Mouse (Mus musculus) lung, embryonic 16.5 days (tissue): ENCODE results near the gene Psme2. TPM values are rescaled to one million over a fixed set of nuclear protein-coding genes. Genes with fewer than 3 reads are reported as not detected.

ENCODE experiments used
- ATAC-seq: fragments of 200-750 bp; cut with Nextera tagmentation; 2 replicates; pipeline ENCODE4 v1.8.0; 2017; ENCODE audit warnings: low read depth, mild to moderate bottlenecking, moderate library complexity
- H3K27ac ChIP-seq: fragments of 300-500 bp; sonication (generic); 2 replicates; pipeline ENCODE4 v1.5.1; 2014; ENCODE audit warnings: mild to moderate bottlenecking, control low read depth, low read length
- H3K27me3 ChIP-seq: fragments of 300-500 bp; sonication (generic); 2 replicates; pipeline ENCODE4 v1.6.1; 2014; ENCODE audit warnings: low read depth, low read length, mixed read lengths; ENCODE audit not compliant: control insufficient read depth, insufficient read depth
- H3K36me3 ChIP-seq: fragments of 300-500 bp; sonication (generic); 2 replicates; pipeline ENCODE4 v1.6.1; 2014; ENCODE audit warnings: low read length; ENCODE audit not compliant: control insufficient read depth, insufficient read depth
- H3K4me1 ChIP-seq: fragments of 300-500 bp; sonication (generic); replicated peaks from 2 replicates; pipeline ENCODE4 v1.6.1; 2014; ENCODE audit warnings: low read length, mixed read lengths; ENCODE audit not compliant: control insufficient read depth, insufficient read depth
- H3K4me2 ChIP-seq: fragments of 300-500 bp; sonication (generic); 2 replicates; pipeline ENCODE4 v1.6.1; 2014; ENCODE audit warnings: low read depth, low read length, control low read depth
- H3K4me3 ChIP-seq: fragments of 300-500 bp; sonication (generic); 2 replicates; pipeline ENCODE4 v1.5.1; 2014; ENCODE audit warnings: mild to moderate bottlenecking, low read length, control low read depth
- H3K9ac ChIP-seq: fragments of 300-500 bp; sonication (generic); 2 replicates; pipeline ENCODE4 v1.6.1; 2014; ENCODE audit warnings: low read length, control low read depth
- H3K9me3 ChIP-seq: fragments of 300-500 bp; sonication (generic); 2 replicates; pipeline ENCODE4 v1.6.1; 2016; ENCODE audit warnings: low read length; ENCODE audit not compliant: control insufficient read depth
- WGBS: fragments of 180-500 bp; shearing (Covaris S2); extraction: QIAGEN DNeasy Blood & Tissue Kit; methylation state at CpG from one replicate; pipeline ENCODE4 v1.1.7; 2014; 5-methylcytosine and 5-hydroxymethylcytosine counted together
- polyA plus RNA-seq: library from polyadenylated mRNA; unstranded; fragments of >200 nt; fragmentation: Nextera tagmentation; extraction: Ambion mirVana; gene quantifications from 2 replicates; pipeline ENCODE4 v1.2.1, GENCODE M21; 2015

Gene Psme2
- 247 and 250 TPM in 2 replicates for polyA plus RNA-seq

DNA sequence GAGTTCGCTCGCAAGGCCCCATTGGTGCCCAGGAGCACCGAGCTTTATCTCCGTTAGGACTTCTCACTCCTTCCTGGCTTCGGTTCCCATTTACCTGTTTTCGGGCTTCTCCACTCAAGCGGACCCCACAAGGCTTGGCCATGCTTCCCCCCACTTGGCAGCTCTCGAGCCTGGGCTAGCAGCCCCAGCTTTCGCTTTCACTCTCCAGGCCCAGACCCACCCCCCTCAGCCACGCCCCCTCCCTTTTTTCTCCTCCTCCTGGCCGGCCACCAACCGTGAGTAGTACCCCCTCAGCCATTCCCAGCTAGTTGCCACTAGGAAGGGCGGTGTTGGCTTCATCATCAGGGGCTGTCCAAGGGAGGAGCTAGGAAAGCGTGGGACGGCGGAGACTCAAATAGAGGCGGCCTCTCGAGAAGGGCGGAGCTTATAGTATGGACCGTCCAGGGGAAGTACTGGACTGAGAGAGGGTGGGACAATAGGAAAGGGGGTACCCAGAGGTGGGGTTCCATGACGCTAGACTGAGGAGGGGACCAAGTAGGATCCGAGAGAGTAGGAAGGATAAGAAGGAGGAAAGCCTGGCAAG is at the start of gene Psme2:
Gene Psme2 (minus strand): TSS at position 366 of the 583 bp plus-strand sequence.
- peak within 1 kb of the TSS; percentile 99 for H3K27ac ChIP-seq
- peak within 1 kb of the TSS; percentile 91 for H3K9ac ChIP-seq
- no peaks in the 10 kb centered on the region for H3K9me3 ChIP-seq
- H3K4me1 ChIP-seq: peaks cover 16% of the 10 kb centered on the region
- no peaks in the 10 kb centered on the region for H3K27me3 ChIP-seq
- peaks cover 17% of the 10 kb centered on the region for H3K36me3 ChIP-seq
- peak within 1 kb of the TSS; percentile 98 for H3K4me3 ChIP-seq
- peak; percentile 98 for ATAC-seq
- H3K4me2 ChIP-seq: peak within 1 kb of the TSS; percentile 83
- under 1% methylated on average over 22 of the region's 22 CpGs for WGBS

DNA sequence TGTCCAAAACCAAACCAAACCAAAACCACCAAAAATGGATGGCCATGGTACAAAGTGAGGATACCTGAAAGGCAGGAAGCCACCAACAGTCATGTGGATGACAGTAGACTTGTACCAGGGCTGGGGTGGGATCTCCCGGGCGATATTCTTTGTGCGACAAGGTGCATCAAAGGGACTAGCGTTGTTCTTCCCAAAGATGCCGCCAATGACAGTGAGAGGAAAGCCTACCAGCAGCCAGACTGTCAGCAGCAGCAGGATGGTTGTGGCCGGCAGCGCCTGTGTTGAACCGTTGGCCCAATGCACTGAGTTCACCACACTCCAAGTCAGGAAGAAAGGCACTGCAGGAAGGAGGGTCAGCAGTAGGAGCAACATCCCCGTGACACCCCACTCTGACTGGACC is 46.9 kb upstream of the Psme2 start, which contains the start of gene Gm49378:
Gene Gm49378 (minus strand): TSS at position 101 of the 400 bp plus-strand sequence.
- no peak within 1 kb of the TSS for H3K4me3 ChIP-seq
- H3K27ac ChIP-seq: no peak within 1 kb of the TSS
- ATAC-seq: no peak
- peaks cover 12% of the 10 kb centered on the region; the same call in 1 of the 2 replicates for H3K4me1 ChIP-seq
- no peaks in the 10 kb centered on the region for H3K27me3 ChIP-seq
- WGBS: 97% methylated on average over 9 of the region's 9 CpGs
- no peak within 1 kb of the TSS for H3K4me2 ChIP-seq
- no peak within 1 kb of the TSS for H3K9ac ChIP-seq
- H3K36me3 ChIP-seq: peaks cover 48% of the 10 kb centered on the region
- no peaks in the 10 kb centered on the region for H3K9me3 ChIP-seq

DNA sequence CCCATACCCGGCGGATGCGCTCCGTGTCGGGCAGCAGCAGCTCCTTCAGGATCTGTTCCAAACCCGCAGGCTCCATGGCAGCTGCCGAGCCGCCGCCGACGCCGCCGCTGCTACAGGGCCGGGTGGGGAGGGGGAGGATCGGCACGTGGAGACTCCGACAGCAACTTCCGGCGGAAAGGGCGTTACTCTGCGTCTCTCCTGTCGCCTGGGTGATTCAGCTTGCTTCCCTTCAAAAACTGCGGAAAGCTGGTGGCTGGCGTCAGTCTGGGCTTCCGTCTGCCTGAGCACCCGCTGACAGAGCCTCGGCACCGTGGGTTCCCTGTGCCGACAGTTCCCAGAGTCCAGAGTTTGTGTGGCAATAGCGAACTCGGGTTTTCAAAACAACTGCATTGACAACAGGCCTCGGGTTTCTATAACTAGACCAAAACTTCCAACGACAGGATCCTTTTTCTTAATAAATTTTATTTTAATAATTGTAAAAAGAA is 44.7 kb upstream of the Psme2 start, which contains the start of gene Ipo4:
Gene Ipo4 (minus strand): TSS at position 435 of the 485 bp plus-strand sequence.
- 1% methylated on average over 33 of the region's 33 CpGs for WGBS
- no peaks in the 10 kb centered on the region for H3K9me3 ChIP-seq
- peaks cover 58% of the 10 kb centered on the region for H3K36me3 ChIP-seq
- peak within 1 kb of the TSS; percentile 86 for H3K4me2 ChIP-seq
- H3K9ac ChIP-seq: peak within 1 kb of the TSS; percentile 76
- H3K4me3 ChIP-seq: peak within 1 kb of the TSS; percentile 69
- H3K27me3 ChIP-seq: no peaks in the 10 kb centered on the region
- H3K27ac ChIP-seq: peak within 1 kb of the TSS; percentile 69
- ATAC-seq: peak; percentile 94
- peaks cover 5% of the 10 kb centered on the region; the same call in 1 of the 2 replicates for H3K4me1 ChIP-seq

DNA sequence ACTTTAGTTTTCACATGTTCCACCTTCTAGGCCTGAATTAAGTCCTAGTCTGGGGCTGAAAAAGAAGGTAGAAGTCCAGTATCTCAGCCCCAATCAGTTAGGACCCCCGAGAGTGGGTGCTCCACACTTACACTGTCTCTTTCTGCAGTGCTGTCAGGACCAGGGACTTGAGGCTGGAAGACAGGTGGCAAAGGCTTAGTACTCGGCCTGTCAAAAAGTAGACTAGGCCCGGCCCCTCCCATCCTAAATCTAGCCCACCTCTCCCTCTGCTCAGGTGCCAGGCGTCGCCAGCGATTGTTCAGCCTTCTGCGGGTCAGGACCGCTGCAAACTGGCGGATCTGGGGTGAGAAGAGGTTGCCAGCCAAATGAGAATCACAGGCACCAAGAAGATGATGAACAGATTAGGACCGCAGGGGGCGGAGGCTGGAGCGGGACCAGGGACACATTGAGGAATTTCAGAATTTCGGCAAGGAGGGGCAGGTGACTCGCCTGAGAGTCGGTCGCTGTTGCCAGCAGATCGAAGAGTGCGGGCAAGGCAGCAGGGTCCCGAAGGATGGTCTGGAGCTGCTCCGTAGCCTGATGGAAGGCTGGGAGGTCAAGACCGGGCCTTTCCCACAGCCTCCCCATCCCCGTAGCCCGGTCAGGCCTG is 44.1 kb upstream of the Psme2 start:
- peak overlapping the region; percentile 69 for H3K4me3 ChIP-seq
- H3K9me3 ChIP-seq: no peaks in the 10 kb centered on the region
- peaks cover 5% of the 10 kb centered on the region; the same call in 1 of the 2 replicates for H3K4me1 ChIP-seq
- peak overlapping the region; percentile 69 for H3K27ac ChIP-seq
- ATAC-seq: peak; percentile 40
- peaks cover 58% of the 10 kb centered on the region for H3K36me3 ChIP-seq
- H3K9ac ChIP-seq: peak overlapping the region; percentile 76
- peak overlapping the region; percentile 86 for H3K4me2 ChIP-seq
- H3K27me3 ChIP-seq: no peaks in the 10 kb centered on the region
- WGBS: 4% methylated on average over 23 of the region's 23 CpGs

DNA sequence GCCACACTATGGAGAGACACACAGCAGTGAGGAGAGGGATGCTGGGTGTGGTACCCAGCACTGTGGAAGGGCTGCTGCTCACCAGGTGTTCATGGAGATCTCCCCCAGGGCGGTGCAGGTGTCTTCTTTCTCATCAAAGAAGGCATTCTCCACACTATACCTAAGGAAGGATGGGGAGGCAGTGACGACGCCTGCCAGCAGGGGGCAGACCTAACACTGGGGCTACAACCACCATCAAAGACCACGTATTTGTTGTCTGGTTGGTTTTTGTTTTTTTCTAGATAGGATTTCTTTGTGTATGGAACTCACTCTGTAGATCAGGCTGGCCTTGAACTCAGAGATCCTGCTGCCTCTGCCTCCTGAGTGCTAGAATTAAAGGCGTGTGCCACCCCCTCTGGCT is 38.4 kb upstream of the Psme2 start:
- no peaks in the 10 kb centered on the region for H3K27me3 ChIP-seq
- H3K9me3 ChIP-seq: no peaks in the 10 kb centered on the region
- no peak overlapping the region for H3K27ac ChIP-seq
- WGBS: 53% methylated on average over 5 of the region's 5 CpGs
- ATAC-seq: no peak
- no peak overlapping the region for H3K9ac ChIP-seq
- no peak overlapping the region for H3K4me2 ChIP-seq
- H3K4me3 ChIP-seq: no peak overlapping the region
- H3K4me1 ChIP-seq: no peaks in the 10 kb centered on the region
- H3K36me3 ChIP-seq: peaks cover 62% of the 10 kb centered on the region

DNA sequence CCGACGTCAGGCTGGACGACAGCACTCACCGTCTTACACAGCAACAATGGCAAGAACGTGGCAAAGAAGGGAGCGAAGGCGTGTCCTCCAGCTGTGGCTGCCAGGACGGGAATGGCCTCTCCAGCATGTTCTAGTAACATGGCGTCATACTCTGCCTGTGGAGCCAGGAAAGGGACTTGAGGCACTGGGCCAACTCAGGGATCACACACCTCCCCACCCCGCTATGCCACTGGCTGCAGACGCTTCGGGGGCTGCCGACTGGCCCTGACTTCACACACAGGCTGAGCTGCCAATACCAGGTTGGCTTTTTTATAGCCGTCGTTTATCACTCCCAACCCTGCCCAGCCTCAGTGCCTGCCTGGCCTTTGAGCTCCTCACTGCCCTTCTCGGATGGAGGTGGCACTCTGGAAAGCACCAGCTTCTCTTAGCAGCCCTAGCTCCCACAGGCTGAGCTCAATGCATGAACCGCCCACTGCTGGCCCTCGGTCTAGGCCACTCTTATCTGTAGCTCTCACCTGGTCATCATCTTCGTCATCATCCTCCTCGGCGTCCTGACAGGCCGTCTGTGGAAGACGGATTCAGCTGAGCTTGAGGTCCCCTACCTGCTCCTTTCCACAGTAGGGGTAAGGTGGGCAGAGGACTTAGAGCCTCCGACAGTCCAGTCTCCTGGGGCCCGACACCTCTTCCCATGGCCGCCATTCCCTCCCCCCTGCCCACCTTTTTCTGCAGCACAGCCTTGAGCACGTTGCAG is 37.3 kb upstream of the Psme2 start:
- Histone ChIP-seq H3K36me3 (peaks cover 57% of the 10 kb centered on the region), H3K27ac (no peak overlapping the region), H3K9me3 (no peaks in the 10 kb centered on the region), H3K9ac (no peak overlapping the region), H3K4me3 (no peak overlapping the region), H3K4me1 (no peaks in the 10 kb centered on the region), H3K4me2 (no peak overlapping the region), H3K27me3 (no peaks in the 10 kb centered on the region)
- no peak for ATAC-seq
- WGBS: 89% methylated on average over 27 of the region's 27 CpGs

DNA sequence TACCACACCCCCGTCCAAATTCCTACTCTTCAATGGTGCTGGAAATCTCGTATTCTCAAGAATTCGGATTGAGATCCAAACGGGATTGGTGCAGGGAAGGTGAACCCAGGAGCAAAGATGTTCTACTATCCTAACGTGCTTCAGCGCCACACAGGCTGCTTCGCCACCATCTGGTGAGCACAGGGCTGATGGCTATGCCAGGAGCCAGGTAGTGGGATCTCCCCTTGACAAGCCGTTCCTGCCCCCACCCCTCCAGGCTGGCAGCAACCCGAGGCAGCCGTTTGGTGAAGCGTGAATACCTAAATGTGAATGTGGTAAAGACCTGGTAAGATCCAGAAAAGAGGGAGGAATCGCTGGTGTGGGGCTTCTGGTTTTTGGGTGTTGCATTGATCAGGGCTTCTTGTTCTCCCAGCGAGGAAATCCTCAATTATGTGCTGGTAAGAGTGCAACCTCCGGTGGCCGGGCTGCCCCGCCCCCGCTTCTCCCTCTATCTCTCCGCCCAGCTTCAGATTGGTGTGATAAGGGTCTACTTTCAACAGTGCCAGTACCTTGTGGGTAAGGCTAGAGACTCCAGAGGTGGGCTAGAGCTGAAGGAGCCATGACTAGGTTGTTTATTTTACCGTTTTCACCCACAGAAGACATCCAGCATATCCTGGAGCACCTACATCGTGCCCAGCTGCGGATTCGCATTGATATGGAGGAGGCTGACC is 27.7 kb upstream of the Psme2 start:
- H3K4me3 ChIP-seq: peak overlapping the region; percentile 48
- no peaks in the 10 kb centered on the region for H3K27me3 ChIP-seq
- peak overlapping the region; percentile 52 for H3K4me2 ChIP-seq
- no peak overlapping the region for H3K27ac ChIP-seq
- peak; percentile 26; the same call in 1 of the 2 replicates for ATAC-seq
- 30% methylated on average over 22 of the region's 22 CpGs for WGBS
- H3K36me3 ChIP-seq: no peaks in the 10 kb centered on the region
- H3K9ac ChIP-seq: peak overlapping the region; percentile 58
- no peaks in the 10 kb centered on the region for H3K9me3 ChIP-seq
- H3K4me1 ChIP-seq: no peaks in the 10 kb centered on the region; the same call in 1 of the 2 replicates

DNA sequence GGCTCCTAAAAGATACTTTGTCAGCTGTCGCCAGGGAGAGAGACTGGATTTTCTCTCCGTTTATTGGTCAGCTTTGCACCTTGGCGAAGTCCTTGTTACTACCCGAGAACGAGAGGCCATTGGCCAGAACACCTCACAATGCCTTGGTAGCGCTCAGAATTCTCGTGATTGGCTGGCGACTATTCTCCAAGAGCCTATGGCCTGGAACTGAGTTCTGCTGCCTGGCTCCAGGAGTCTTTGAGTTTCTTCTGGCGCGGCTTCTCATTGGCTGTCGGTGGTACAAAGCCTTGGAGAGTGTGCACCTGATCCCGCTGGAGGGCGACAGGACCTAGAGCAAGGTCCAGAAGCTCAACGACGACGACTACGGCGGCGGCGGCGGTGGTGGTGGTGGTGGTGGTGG is 26.9 kb upstream of the Psme2 start, which contains the start of gene Rec8:
Gene Rec8 (plus strand): TSS at position 216 of the 400 bp plus-strand sequence.
- peak within 1 kb of the TSS; percentile 55 for H3K27ac ChIP-seq

More for the DNA sequence above, 26.9 kb upstream of the Psme2 start, which contains the start of gene Rec8:
- Histone ChIP-seq H3K9me3 (no peaks in the 10 kb centered on the region), H3K9ac (peak within 1 kb of the TSS; percentile 58), H3K4me1 (no peaks in the 10 kb centered on the region; the same call in 1 of the 2 replicates), H3K4me2 (peak within 1 kb of the TSS; percentile 52), H3K27me3 (no peaks in the 10 kb centered on the region), H3K36me3 (no peaks in the 10 kb centered on the region), H3K4me3 (peak within 1 kb of the TSS; percentile 48)
- ATAC-seq: peak; percentile 88
- 16% methylated on average over 21 of the region's 21 CpGs for WGBS
